ENCODE assay signal across 10 mouse cellular contexts in the genomic region with DNA sequence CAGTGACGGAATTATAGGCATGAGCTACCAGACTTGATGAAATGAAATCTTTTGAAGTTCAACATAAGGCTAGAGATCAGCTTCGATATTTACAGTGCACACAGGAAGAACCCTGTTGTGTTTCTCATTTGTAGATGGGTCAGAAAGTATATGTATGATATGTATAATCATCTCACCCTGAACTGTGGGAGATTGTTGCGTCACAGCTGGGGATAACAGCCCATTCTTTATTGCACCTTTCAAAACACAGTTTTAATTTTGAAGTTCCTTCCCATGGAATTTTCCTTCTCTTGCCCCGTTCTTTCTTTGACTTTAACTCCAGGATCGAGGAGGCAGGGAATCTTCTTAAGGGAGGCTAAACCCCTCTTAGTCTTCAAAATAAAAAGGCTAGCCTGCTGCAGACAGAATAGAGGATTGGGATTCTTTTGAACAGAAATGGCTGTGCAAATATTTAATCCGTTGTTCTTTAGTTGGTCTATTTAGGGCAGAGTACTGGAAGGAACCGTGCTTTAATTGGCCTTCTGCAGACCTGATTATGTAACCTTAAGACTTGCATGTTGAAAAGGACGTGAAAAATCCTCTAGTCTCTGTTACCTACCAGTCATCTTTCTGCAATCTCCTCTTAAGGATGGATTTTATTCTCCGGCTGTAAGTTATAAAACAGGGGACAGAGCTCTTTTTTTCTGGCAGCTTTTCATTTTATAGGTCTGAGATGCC. TPM values are rescaled to one million over a fixed set of nuclear protein-coding genes. Genes with fewer than 3 reads are reported as not detected.
DNase-seq lines count a peak whose midpoint lies in the region; ATAC-seq and TF ChIP-seq lines count a peak whose summit lies in the region.
"Had no signal": no experiment of that assay in that cellular context is flagged by ENCODE, and none has a peak within 500 bp of the region (broad histone marks: within the 10 kb centered on the region; RNA-seq: fewer than 3 reads in every experiment).

No protein-coding gene starts in this region.

- H3K36me3 ChIP-seq in forebrain, embryonic 11.5 days (ENCODE audit: control insufficient read depth, insufficient read depth, low read length), result no peaks in the 10 kb centered on the region
- H3K36me3 ChIP-seq in forebrain, postnatal 0 days (ENCODE audit: insufficient read depth), result no peaks in the 10 kb centered on the region
- no peaks in the 10 kb centered on the region for H3K36me3 ChIP-seq in lung, embryonic 14.5 days (ENCODE audit: insufficient read depth)
- no peaks in the 10 kb centered on the region for H3K36me3 ChIP-seq in midbrain, embryonic 14.5 days (ENCODE audit: control insufficient read depth, insufficient read depth, low read length)

- DNase-seq in forebrain, embryonic 11.5 days (ENCODE audit: low spot score), result no peak
- DNase-seq in forebrain, postnatal 0 days, result no peak
- peak; percentile 42 for DNase-seq in lung, embryonic 14.5 days
- no peak for DNase-seq in lung, postnatal 10 days
- no peak for DNase-seq in midbrain, embryonic 14.5 days
- DNase-seq in urinary bladder, postnatal 14 days (ENCODE audit: low spot score), result no peak
- DNase-seq in ovary, postnatal 14 days (ENCODE audit: low spot score), result no peak
- DNase-seq: heart, postnatal 4 days had no signal

- no peak overlapping the region for H3K27ac ChIP-seq in forebrain, embryonic 11.5 days (ENCODE audit: low read depth, low read length)
- H3K27ac ChIP-seq in forebrain, postnatal 0 days (ENCODE audit: low read depth, low read length), result no peak overlapping the region
- H3K27ac ChIP-seq in lung, embryonic 14.5 days (ENCODE audit: low read depth), result no peak overlapping the region
- H3K27ac ChIP-seq in embryonic fibroblast, embryonic 13.5 days (ENCODE audit: insufficient read depth, low read length), result peak overlapping the region; percentile 47
- no peak overlapping the region for H3K27ac ChIP-seq in midbrain, embryonic 14.5 days (replicated peaks; ENCODE audit: low read depth, low read length)
- H3K27ac ChIP-seq: macrophage had no signal

- no peaks in the 10 kb centered on the region for H3K9me3 ChIP-seq in forebrain, embryonic 11.5 days (ENCODE audit: control insufficient read depth, low read length)
- H3K9me3 ChIP-seq in forebrain, postnatal 0 days (ENCODE audit: low read length), result no peaks in the 10 kb centered on the region
- no peaks in the 10 kb centered on the region for H3K9me3 ChIP-seq in lung, embryonic 14.5 days (ENCODE audit: low read depth, low read length)
- no peaks in the 10 kb centered on the region for H3K9me3 ChIP-seq in midbrain, embryonic 14.5 days (ENCODE audit: control insufficient read depth, low read length)

- WGBS in forebrain, embryonic 11.5 days, result 15% methylated on average over 9 of the region's 9 CpGs
- 14% methylated on average over 9 of the region's 9 CpGs for WGBS in forebrain, postnatal 0 days
- WGBS in lung, embryonic 14.5 days, result 19% methylated on average over 9 of the region's 9 CpGs
- 22% methylated on average over 9 of the region's 9 CpGs for WGBS in midbrain, embryonic 14.5 days

- ATAC-seq in forebrain, embryonic 11.5 days (replicated peaks; ENCODE audit: low FRiP score), result 0 out of 2 replicates have a peak, but pooled peaks have one; percentile 14
- ATAC-seq in forebrain, postnatal 0 days, result no peak
- ATAC-seq in lung, embryonic 14.5 days (ENCODE audit: insufficient read depth), result no peak
- no peak for ATAC-seq in midbrain, embryonic 14.5 days (ENCODE audit: low FRiP score, low TSS enrichment)

- H3K9ac ChIP-seq in forebrain, embryonic 11.5 days (ENCODE audit: low read length), result no peak overlapping the region
- H3K9ac ChIP-seq in forebrain, postnatal 0 days, result no peak overlapping the region
- no peak overlapping the region for H3K9ac ChIP-seq in lung, embryonic 14.5 days
- H3K9ac ChIP-seq in midbrain, embryonic 14.5 days (replicated peaks; ENCODE audit: low read length), result 0 out of 2 replicates have a peak overlapping the region, but pooled peaks have one; percentile 3

- H3K4me2 ChIP-seq in forebrain, embryonic 11.5 days (ENCODE audit: low read depth, low read length, severe bottlenecking), result no peak overlapping the region
- no peak overlapping the region for H3K4me2 ChIP-seq in forebrain, postnatal 0 days (ENCODE audit: low read depth)
- H3K4me2 ChIP-seq in lung, embryonic 14.5 days, result peak overlapping the region; percentile 20; the same call in 1 of the 2 replicates
- peak overlapping the region; percentile 21; the same call in 1 of the 2 replicates for H3K4me2 ChIP-seq in midbrain, embryonic 14.5 days (ENCODE audit: low read length)

- no peak for TF ChIP-seq POLR2A in embryonic fibroblast, embryonic 13.5 days (IDR thresholded peaks at IDR 0.05; ENCODE audit: low read depth, low read length)

- TF ChIP-seq CTCF in forebrain, postnatal 0 days (IDR thresholded peaks at IDR 0.05; ENCODE audit: low read depth), result no peak
- no peak for TF ChIP-seq CTCF in lung, embryonic 14.5 days (IDR thresholded peaks at IDR 0.05; ENCODE audit: low read depth)
- TF ChIP-seq CTCF in embryonic fibroblast, embryonic 13.5 days (IDR thresholded peaks at IDR 0.05; ENCODE audit: borderline replicate concordance, insufficient read depth, low read length), result no peak

- H3K4me1 ChIP-seq in forebrain, embryonic 11.5 days (replicated peaks; ENCODE audit: control insufficient read depth, insufficient read depth, low read length), result peaks cover 10% of the 10 kb centered on the region
- H3K4me1 ChIP-seq in forebrain, postnatal 0 days (ENCODE audit: insufficient read depth), result peaks cover 16% of the 10 kb centered on the region
- peaks cover 5% of the 10 kb centered on the region for H3K4me1 ChIP-seq in lung, embryonic 14.5 days (ENCODE audit: insufficient read depth)
- peaks cover 10% of the 10 kb centered on the region for H3K4me1 ChIP-seq in embryonic fibroblast, embryonic 13.5 days (ENCODE audit: control insufficient read depth, insufficient read depth, low read length)
- peaks cover 20% of the 10 kb centered on the region for H3K4me1 ChIP-seq in midbrain, embryonic 14.5 days (ENCODE audit: control insufficient read depth, insufficient read depth, low read length)

- no peak overlapping the region for H3K4me3 ChIP-seq in forebrain, embryonic 11.5 days (ENCODE audit: low read depth, low read length)
- no peak overlapping the region for H3K4me3 ChIP-seq in forebrain, postnatal 0 days (ENCODE audit: low read depth, low read length)
- H3K4me3 ChIP-seq in lung, embryonic 14.5 days (ENCODE audit: low read depth, low read length), result no peak overlapping the region
- no peak overlapping the region for H3K4me3 ChIP-seq in embryonic fibroblast, embryonic 13.5 days (ENCODE audit: insufficient read depth, low read length)
- no peak overlapping the region for H3K4me3 ChIP-seq in midbrain, embryonic 14.5 days (replicated peaks; ENCODE audit: low read depth, low read length)

- no peaks in the 10 kb centered on the region for H3K27me3 ChIP-seq in forebrain, embryonic 11.5 days (ENCODE audit: control insufficient read depth, insufficient read depth, low read length)
- H3K27me3 ChIP-seq in forebrain, postnatal 0 days (ENCODE audit: insufficient read depth, low read length), result no peaks in the 10 kb centered on the region
- H3K27me3 ChIP-seq in lung, embryonic 14.5 days (ENCODE audit: insufficient read depth, low read length), result no peaks in the 10 kb centered on the region
- no peaks in the 10 kb centered on the region for H3K27me3 ChIP-seq in midbrain, embryonic 14.5 days (ENCODE audit: control insufficient read depth, insufficient read depth, low read length)

RNA-seq across cellular contexts. Expression of gene Tspan5, which starts 18.1 kb away (rescaled TPM):
- polyA plus RNA-seq in forebrain, embryonic 11.5 days (2014; fragmentation: Nextera tagmentation; extraction: Ambion mirVana), result 43.4 and 48.5 TPM in 2 replicates
- total RNA-seq in forebrain, postnatal 0 days (2014; rRNA removed), result 149 and 172 TPM in 2 replicates
- polyA plus RNA-seq in forebrain, postnatal 0 days (2015; fragmentation: Nextera tagmentation; extraction: Ambion mirVana), result 96.8 and 123 TPM in 2 replicates
- polyA plus RNA-seq in lung, embryonic 14.5 days (2014; fragmentation: Nextera tagmentation; extraction: Ambion mirVana), result 28.3 and 30.6 TPM in 2 replicates
- polyA plus RNA-seq in embryonic fibroblast, embryonic 13.5 days (2011; ENCODE audit: insufficient read length, low read depth, missing spikeins), result 46.2 and 52.0 TPM in 2 replicates
- polyA plus RNA-seq in midbrain, embryonic 14.5 days (2014; fragmentation: Nextera tagmentation; extraction: Ambion mirVana), result 104 and 119 TPM in 2 replicates

Comparison
In these comparisons a context has a peak if more than half of its experiments do, and no peak if none do; other contexts are left out.
1. H3K4me2 ChIP-seq: peak in lung, embryonic 14.5 days (single experiment) and midbrain, embryonic 14.5 days (single experiment); none in forebrain, embryonic 11.5 days (single experiment) and forebrain, postnatal 0 days (single experiment).